Mouse (Mus musculus): ENCODE results near the gene Foxa1.

- TF ChIP-seq CTCF (IDR thresholded peaks at IDR 0.05; ENCODE audit: borderline replicate concordance, insufficient read depth, low read length) (no peak), POLR2A (IDR thresholded peaks at IDR 0.05; ENCODE audit: low read depth, low read length) (no peak)
Measured at GRCm38 (mm10) chr12:57541118-57541517, 5.6 kb downstream of the Foxa1 start.

Measured in embryonic fibroblast, embryonic 13.5 days (primary cell).